Mouse (Mus musculus) forebrain, embryonic 16.5 days (tissue): ENCODE data around the gene Msi2. TPM values are rescaled to one million over a fixed set of nuclear protein-coding genes. Genes with fewer than 3 reads are reported as not detected.

Source experiments
- ATAC-seq: fragments of 200-750 bp; cut with Nextera tagmentation; 2 replicates; pipeline ENCODE4 v1.8.0; 2017; ENCODE audit warnings: mild to moderate bottlenecking, moderate library complexity
- H3K27ac ChIP-seq: fragments of 300-500 bp; sonication (generic); 2 replicates; pipeline ENCODE4 v1.5.1; 2014; ENCODE audit warnings: low read length, control low read depth
- H3K27me3 ChIP-seq: fragments of 300-500 bp; sonication (generic); replicated peaks from 2 replicates; pipeline ENCODE4 v1.6.1; 2014; ENCODE audit warnings: low read length; ENCODE audit not compliant: control insufficient read depth, insufficient read depth
- H3K36me3 ChIP-seq: fragments of 300-500 bp; sonication (generic); 2 replicates; pipeline ENCODE4 v1.6.1; 2014; ENCODE audit not compliant: control insufficient read depth, insufficient read depth
- H3K4me1 ChIP-seq: fragments of 300-500 bp; sonication (generic); replicated peaks from 2 replicates; pipeline ENCODE4 v1.6.1; 2014; ENCODE audit warnings: low read length; ENCODE audit not compliant: control insufficient read depth, insufficient read depth
- H3K4me2 ChIP-seq: fragments of 300-500 bp; sonication (generic); 2 replicates; pipeline ENCODE4 v1.6.1; 2014; ENCODE audit warnings: mild to moderate bottlenecking, low read length, control low read depth
- H3K4me3 ChIP-seq: fragments of 300-500 bp; sonication (generic); replicated peaks from 2 replicates; pipeline ENCODE4 v1.5.1; 2014; ENCODE audit warnings: mild to moderate bottlenecking, low read length, control low read depth
- H3K9ac ChIP-seq: fragments of 300-500 bp; sonication (generic); replicated peaks from 2 replicates; pipeline ENCODE4 v1.6.1; 2014; ENCODE audit warnings: low read depth, low read length, control low read depth
- H3K9me3 ChIP-seq: fragments of 300-500 bp; sonication (generic); 2 replicates; pipeline ENCODE4 v1.6.1; 2016; ENCODE audit warnings: low read length; ENCODE audit not compliant: control insufficient read depth
- WGBS: fragments of 180-500 bp; shearing (Covaris S2); extraction: QIAGEN DNeasy Blood & Tissue Kit; methylation state at CpG from one replicate; pipeline ENCODE4 v1.1.7; 2014; 5-methylcytosine and 5-hydroxymethylcytosine counted together
- polyA plus RNA-seq: library from polyadenylated mRNA; unstranded; fragments of >200 nt; fragmentation: Nextera tagmentation; extraction: Ambion mirVana; gene quantifications from 2 replicates; pipeline ENCODE4 v1.2.1, GENCODE M21; 2015

The Msi2 gene
- polyA plus RNA-seq, 1 experiment from 2014 or later, result 23.4 TPM

DNA sequence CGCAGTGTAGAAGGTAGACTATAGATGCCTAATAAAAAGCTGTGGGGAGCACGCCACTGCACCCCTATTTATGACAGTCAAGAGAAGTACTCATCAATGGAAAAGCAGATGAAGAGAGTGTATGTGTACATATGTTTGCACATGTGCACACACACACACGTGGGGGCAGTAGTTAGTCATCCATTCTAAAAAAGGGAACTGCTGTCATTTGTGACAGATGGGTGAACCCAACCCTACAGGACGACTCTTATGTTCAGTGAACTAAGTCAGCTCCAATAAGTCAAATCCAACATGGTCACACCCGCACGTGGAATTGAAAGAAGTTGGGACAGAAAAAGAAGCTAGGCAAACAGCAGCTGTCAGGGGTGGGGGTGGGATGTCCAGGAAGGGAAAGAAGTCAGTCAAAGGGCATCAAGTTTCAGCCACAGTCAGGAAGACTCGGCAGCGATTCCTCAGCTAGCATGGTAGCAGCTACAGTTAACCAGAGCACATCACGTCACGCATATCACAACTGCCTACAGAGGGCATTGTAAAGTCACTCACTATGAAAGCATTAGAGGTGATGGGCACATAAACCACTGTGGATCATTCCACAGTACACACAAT is 158.8 kb downstream of the Msi2 start:
- H3K9ac ChIP-seq, result no peak overlapping the region
- no peak overlapping the region for H3K4me3 ChIP-seq
- H3K27me3 ChIP-seq, result no peaks in the 10 kb centered on the region
- H3K36me3 ChIP-seq, result no peaks in the 10 kb centered on the region
- 76% methylated on average over 10 of the region's 10 CpGs for WGBS
- ATAC-seq, result no peak
- no peak overlapping the region for H3K27ac ChIP-seq
- H3K4me2 ChIP-seq, result no peak overlapping the region
- peaks cover 40% of the 10 kb centered on the region for H3K4me1 ChIP-seq
- no peaks in the 10 kb centered on the region for H3K9me3 ChIP-seq

DNA sequence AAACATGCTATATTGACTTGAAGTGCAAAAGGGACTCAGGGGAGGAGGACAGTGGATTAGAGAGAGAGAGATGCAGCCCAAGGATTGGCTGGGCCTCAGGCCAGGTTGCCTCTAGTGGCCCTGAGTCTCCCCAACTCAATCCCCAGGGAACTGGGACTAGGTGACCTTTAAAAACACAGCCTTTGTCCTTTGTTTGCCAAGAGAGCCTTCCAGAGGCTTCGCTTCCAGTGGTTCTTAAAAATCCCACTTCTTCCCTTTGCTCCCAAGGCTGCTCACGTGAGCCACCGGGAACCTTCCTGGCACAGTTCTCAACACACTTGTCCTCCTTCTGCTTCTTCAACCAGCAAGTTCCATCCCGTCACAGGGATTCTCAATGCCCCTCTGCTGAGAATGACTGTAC is 159.6 kb downstream of the Msi2 start:
- Histone ChIP-seq H3K4me1 (peaks cover 39% of the 10 kb centered on the region), H3K9me3 (no peaks in the 10 kb centered on the region), H3K4me3 (no peak overlapping the region), H3K36me3 (no peaks in the 10 kb centered on the region), H3K9ac (no peak overlapping the region), H3K27ac (no peak overlapping the region), H3K4me2 (no peak overlapping the region), H3K27me3 (no peaks in the 10 kb centered on the region)
- no peak for ATAC-seq
- 80% methylated on average over 4 of the region's 4 CpGs for WGBS

DNA sequence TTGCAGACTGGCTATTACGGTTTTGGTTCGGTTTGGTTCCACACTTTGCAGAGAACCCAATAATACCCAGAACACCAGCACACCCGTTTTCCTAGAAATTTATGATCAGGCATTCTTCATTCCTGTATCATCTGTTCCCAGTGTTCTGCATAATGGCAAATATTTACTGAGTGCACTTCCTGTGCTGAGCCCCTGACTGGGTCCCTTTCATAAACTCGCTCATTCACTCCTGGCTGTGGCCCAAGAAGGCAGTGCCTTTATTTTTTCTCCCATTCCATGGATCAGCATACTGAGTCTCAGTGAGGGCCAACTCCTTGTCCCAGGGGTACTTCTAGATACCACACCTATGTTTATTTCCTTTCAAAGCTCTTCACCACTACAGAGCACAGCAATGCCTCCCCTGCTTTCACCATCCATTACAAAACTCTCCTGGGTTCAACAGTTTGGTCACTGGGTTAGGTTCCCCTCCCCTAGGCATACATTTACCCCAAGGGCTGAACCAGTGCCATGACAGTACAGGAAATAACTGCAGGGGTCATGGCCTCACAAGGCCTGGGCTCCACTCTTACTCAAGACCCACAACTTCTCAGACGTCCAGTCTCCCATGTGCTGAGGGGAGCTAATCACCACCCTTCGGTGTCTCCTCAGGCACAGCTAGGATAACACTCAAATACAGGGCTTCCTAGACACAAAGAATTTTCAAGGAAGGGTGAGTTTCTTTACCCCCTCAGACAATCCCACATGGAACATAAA is 160.3 kb downstream of the Msi2 start:
- H3K4me2 ChIP-seq, result no peak overlapping the region
- 62% methylated on average over 6 of the region's 6 CpGs for whole genome bisulfite sequencing
- peaks cover 46% of the 10 kb centered on the region for H3K4me1 ChIP-seq
- H3K4me3 ChIP-seq, result no peak overlapping the region
- H3K27ac ChIP-seq, result no peak overlapping the region
- ATAC-seq, result no peak
- H3K9me3 ChIP-seq, result no peaks in the 10 kb centered on the region
- H3K9ac ChIP-seq, result no peak overlapping the region
- H3K27me3 ChIP-seq, result no peaks in the 10 kb centered on the region
- no peaks in the 10 kb centered on the region for H3K36me3 ChIP-seq

DNA sequence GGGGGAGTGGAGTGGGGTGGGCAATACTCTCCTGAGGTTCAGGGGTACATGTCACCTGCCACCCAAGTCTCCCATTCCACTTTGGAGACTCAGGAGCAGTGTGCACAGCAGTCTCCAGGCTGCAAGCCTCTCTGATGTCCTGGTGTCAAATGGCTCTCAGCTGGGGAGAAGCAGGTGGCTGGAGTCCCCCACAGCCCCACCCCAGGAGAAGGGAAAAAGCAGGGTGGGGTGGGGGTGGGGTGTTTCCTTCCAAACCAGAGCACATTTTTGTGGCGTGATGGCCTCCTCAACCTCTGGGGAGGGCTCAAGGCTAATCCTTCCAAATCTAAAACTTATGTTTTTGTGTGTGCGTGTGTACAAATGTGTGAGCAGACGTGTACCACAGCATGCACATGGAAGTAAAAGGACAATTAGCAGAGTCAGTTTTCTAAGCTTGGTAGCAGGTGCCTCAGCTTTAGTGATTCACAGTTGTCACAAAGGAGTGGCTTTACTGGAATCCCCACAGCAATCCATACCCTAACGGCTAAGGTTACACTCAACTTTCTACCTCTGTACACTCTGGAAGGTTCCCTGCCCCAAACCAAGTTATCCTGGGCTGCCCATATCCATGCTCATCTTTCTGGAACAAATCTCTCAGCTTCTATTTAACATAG is 161.1 kb downstream of the Msi2 start:
- no peak for ATAC-seq
- Histone ChIP-seq H3K27me3 (no peaks in the 10 kb centered on the region), H3K4me3 (no peak overlapping the region), H3K4me2 (no peak overlapping the region), H3K9me3 (no peaks in the 10 kb centered on the region), H3K9ac (no peak overlapping the region), H3K36me3 (no peaks in the 10 kb centered on the region), H3K4me1 (peaks cover 50% of the 10 kb centered on the region), H3K27ac (no peak overlapping the region)
- 57% methylated on average over 4 of the region's 4 CpGs for WGBS

- no peaks in the 10 kb centered on the region for H3K36me3 ChIP-seq
- no peaks in the 10 kb centered on the region for H3K27me3 ChIP-seq
- H3K27ac ChIP-seq, result no peak overlapping the region
- no peak overlapping the region for H3K9ac ChIP-seq
- no peak overlapping the region for H3K4me3 ChIP-seq
- H3K4me2 ChIP-seq, result no peak overlapping the region
- H3K4me1 ChIP-seq, result peaks cover 57% of the 10 kb centered on the region
- no peak for ATAC-seq
- WGBS, result 49% methylated on average over 6 of the region's 6 CpGs
- H3K9me3 ChIP-seq, result no peaks in the 10 kb centered on the region
These were observed 162.3 kb downstream of the Msi2 start for GRCm38 (mm10) chr11:88555902-88556549.

- no peak overlapping the region for H3K9ac ChIP-seq
- ATAC-seq, result no peak
- no peaks in the 10 kb centered on the region for H3K27me3 ChIP-seq
- H3K9me3 ChIP-seq, result no peaks in the 10 kb centered on the region
- no peak overlapping the region for H3K4me2 ChIP-seq
- no peaks in the 10 kb centered on the region for H3K36me3 ChIP-seq
- H3K4me1 ChIP-seq, result peaks cover 61% of the 10 kb centered on the region
- H3K4me3 ChIP-seq, result no peak overlapping the region
- no peak overlapping the region for H3K27ac ChIP-seq
- WGBS, result 49% methylated on average over 8 of the region's 8 CpGs
These were observed 163.0 kb downstream of the Msi2 start for GRCm38 (mm10) chr11:88555232-88555818.

DNA sequence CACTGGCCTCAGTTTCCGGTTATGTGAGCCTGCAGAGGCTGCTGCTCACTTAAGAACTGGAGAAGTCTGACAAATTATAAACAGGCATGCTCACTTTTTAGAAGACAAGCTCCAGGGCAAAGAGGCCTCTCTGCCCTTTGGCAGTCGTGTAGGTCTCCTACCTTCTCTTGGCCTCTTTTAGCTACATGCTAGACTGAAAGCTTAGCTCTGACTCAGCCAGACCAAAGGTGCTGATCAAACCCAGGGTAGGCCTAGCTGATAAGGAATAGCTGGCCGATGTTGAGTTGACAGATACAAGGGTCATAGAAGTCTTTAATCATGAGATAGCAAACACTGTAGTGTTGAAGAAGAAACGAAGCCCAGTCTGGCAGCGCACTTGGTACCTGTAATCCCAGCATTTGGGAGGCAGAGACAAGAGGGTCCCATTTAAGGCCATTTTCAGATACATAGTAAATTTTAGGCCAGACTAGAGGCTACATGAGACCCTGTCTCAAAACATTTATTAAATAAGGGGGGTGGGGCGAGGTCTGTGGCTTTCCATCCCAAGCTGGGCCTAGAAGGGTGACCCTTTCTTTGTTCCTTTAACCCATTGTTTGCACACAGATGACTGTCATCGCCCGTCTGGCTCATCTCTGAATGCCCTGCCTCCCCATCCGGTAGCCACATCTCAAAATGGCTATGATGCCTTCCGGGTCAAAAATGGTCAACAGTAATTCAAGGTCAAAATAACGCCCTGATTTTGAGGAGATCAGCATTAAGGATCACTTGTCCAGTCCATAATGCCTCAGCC is 164.6 kb downstream of the Msi2 start:
- H3K9me3 ChIP-seq, result no peaks in the 10 kb centered on the region
- H3K27ac ChIP-seq, result no peak overlapping the region

GRCm38 (mm10) chr11:88552987-88553386 is 165.3 kb downstream of the Msi2 start:
- 0 out of 2 replicates have a peak, but pooled peaks have one; percentile 29 for ATAC-seq
- no peak overlapping the region for H3K4me3 ChIP-seq
- peaks cover 75% of the 10 kb centered on the region for H3K4me1 ChIP-seq
- no peaks in the 10 kb centered on the region for H3K27me3 ChIP-seq
- no peaks in the 10 kb centered on the region for H3K36me3 ChIP-seq
- no peak overlapping the region for H3K4me2 ChIP-seq
- no peak overlapping the region for H3K27ac ChIP-seq
- H3K9me3 ChIP-seq, result no peaks in the 10 kb centered on the region
- no peak overlapping the region; the same call in 1 of the 2 replicates for H3K9ac ChIP-seq
- 19% methylated on average over 8 of the region's 8 CpGs for WGBS

More for the DNA sequence above, 164.6 kb downstream of the Msi2 start:
- Histone ChIP-seq H3K4me3 (no peak overlapping the region), H3K4me2 (no peak overlapping the region), H3K27me3 (no peaks in the 10 kb centered on the region), H3K9ac (no peak overlapping the region; the same call in 1 of the 2 replicates), H3K4me1 (peaks cover 75% of the 10 kb centered on the region), H3K36me3 (no peaks in the 10 kb centered on the region)
- no peak for ATAC-seq
- WGBS, result 69% methylated on average over 11 of the region's 11 CpGs
